Mouse (Mus musculus): ENCODE measurements at regions not wholly inside any gene's neighbourhood (a gene's known extent, or its start where the extent isn't known, plus 50 kb on each side); places are given as distances from the start of the nearest gene placed in this dataset.

DNA sequence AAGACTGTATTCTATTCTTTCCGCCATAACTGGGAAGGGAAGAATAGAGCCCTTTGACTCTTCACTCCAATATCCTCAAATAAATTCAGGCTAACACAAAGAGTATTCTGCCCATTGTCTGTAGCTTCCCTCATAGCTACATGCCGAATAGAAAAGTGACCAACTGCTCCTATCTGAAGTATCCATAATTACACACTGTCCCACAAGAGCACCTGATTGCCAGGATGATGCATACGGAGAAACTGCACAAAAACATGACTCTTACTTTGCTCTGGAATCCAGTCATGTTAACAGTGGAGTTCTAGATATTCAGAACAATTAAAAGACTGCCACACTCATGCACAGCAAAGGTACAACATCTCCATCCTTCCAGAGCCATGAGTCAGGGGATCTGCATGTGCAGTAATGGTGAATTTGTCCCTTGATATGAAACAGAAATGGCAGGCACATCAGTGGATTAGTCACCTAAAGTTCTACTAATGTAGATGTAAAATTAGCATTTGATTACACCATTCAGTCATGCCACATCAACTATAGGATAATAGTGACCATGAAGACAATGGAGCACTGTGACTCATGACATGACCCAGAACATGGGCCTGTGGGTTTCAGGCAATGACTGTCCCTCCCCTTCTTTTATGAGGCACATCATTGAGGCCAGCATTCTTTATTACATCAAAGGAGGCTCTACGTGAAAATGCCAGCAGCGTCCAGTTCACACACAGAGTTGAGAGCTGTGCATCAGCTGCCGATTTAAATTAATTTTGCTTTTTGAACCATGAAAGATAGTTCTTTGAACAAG lies 133.6 kb upstream of the 1700066M21Rik start:
- no peak overlapping the region for H3K4me3 ChIP-seq (replicated peaks; ENCODE audit: insufficient read depth, low read depth, low read length)
- H3K4me1 ChIP-seq (ENCODE audit: control insufficient read depth, insufficient read depth, low read length), result no peaks in the 10 kb centered on the region
- 28% methylated on average over 6 of the region's 6 CpGs for WGBS
- H3K27ac ChIP-seq (ENCODE audit: insufficient read depth, low read length), result no peak overlapping the region
- TF ChIP-seq CTCF (IDR thresholded peaks at IDR 0.05; ENCODE audit: borderline replicate concordance, insufficient read depth, low read depth, low read length) (no peak), POLR2A (IDR thresholded peaks at IDR 0.05; ENCODE audit: borderline replicate concordance, insufficient read depth, low read length) (no peak)
- H3K27me3 ChIP-seq (ENCODE audit: control insufficient read depth, insufficient read depth, low read length), result no peaks in the 10 kb centered on the region
- no peak for DNase-seq

DNA sequence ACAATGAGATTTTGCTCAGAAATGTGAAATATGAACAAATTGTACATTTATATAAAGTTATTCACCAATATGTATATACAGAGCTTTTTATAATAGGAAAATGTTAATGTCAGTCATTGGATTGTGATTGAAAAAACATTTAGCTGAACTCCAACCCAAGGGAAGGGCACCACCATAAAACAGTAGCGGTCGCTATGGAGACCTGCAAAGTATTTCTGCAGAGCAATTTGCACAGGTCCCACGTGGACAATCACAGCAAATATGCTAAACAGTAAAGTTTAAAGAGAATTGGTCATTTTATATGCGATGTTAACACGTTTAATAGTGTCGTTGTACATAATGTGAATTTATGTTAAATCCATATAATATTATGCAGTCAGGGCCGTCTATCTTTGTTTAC lies 117.8 kb upstream of the 1700066M21Rik start:
- H3K27ac ChIP-seq (ENCODE audit: insufficient read depth, low read length), result no peak overlapping the region
- 65% methylated on average over 7 of the region's 7 CpGs for WGBS
- no peak for DNase-seq
- H3K27me3 ChIP-seq (ENCODE audit: control insufficient read depth, insufficient read depth, low read length), result no peaks in the 10 kb centered on the region; the same call in 1 of the 2 replicates
- TF ChIP-seq CTCF (IDR thresholded peaks at IDR 0.05; ENCODE audit: borderline replicate concordance, insufficient read depth, low read depth, low read length), result no peak
- no peak for TF ChIP-seq POLR2A (IDR thresholded peaks at IDR 0.05; ENCODE audit: borderline replicate concordance, insufficient read depth, low read length)
- no peak overlapping the region for H3K4me3 ChIP-seq (replicated peaks; ENCODE audit: insufficient read depth, low read depth, low read length)
- no peaks in the 10 kb centered on the region for H3K4me1 ChIP-seq (ENCODE audit: control insufficient read depth, insufficient read depth, low read length)

DNA sequence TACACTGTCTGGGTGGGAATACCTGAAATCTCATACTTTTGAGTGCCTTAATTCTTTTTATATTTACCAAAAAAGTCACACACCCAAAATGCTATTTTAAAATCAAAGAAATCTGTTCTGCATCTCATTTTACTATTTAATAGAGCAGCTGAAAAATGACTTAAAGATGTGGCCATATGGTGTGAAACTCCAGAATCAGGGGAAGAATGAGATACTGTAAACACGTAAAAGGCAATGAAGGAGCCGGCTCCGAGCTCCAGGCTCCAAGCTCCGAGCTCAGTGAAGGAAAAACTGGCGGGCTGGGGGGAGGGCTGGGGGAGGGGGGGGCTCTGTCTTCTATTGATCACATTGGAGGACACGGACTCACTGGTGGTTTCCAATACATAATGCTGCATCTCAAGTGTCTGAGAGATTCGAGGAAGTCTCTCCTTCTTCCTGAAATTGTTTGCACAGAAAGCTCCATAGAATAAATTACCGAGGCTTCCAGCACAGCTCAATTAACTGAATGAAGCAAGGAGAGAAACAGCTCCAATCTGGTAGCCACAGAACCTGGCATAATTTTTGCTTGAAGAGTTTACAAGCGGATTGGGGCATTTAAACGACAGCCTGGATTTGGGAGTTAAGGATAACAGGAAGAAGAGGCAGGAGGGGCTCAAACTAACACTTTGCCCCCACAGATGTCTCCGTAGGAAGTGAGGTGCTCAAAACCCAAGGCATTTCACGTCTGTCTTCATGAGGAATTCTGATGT lies 112.2 kb upstream of the 1700066M21Rik start:
- H3K4me3 ChIP-seq (replicated peaks; ENCODE audit: insufficient read depth, low read depth, low read length), result no peak overlapping the region
- WGBS, result 42% methylated on average over 12 of the region's 12 CpGs
- no peaks in the 10 kb centered on the region for H3K4me1 ChIP-seq (ENCODE audit: control insufficient read depth, insufficient read depth, low read length)
- no peak for TF ChIP-seq CTCF (IDR thresholded peaks at IDR 0.05; ENCODE audit: borderline replicate concordance, insufficient read depth, low read depth, low read length)
- TF ChIP-seq POLR2A (IDR thresholded peaks at IDR 0.05; ENCODE audit: borderline replicate concordance, insufficient read depth, low read length), result no peak
- no peak for DNase-seq
- no peaks in the 10 kb centered on the region; the same call in 1 of the 2 replicates for H3K27me3 ChIP-seq (ENCODE audit: control insufficient read depth, insufficient read depth, low read length)
- H3K27ac ChIP-seq (ENCODE audit: insufficient read depth, low read length), result no peak overlapping the region

DNA sequence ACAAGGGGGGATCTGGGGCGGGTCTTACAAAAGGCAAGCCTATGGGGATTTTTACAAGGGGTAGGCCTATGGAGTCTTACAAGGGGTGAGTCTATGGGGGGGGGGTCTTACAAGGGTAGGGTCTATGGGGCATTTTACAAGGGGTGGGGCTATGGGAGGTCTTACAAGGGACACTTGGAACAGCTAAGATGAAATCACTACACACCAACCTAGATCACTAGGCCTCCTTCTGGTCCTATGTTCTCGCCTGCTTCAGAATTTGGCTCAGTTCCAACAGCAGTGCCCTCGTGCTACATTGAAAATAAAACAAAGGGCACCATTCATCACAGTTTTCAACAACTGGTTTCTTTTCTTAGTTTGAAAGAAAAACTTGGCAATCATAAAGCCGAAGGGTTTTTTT lies 110.7 kb upstream of the 1700066M21Rik start:
- Histone ChIP-seq H3K4me3 (replicated peaks; ENCODE audit: insufficient read depth, low read depth, low read length) (no peak overlapping the region), H3K27me3 (ENCODE audit: control insufficient read depth, insufficient read depth, low read length) (no peaks in the 10 kb centered on the region; the same call in 1 of the 2 replicates), H3K4me1 (ENCODE audit: control insufficient read depth, insufficient read depth, low read length) (no peaks in the 10 kb centered on the region), H3K27ac (ENCODE audit: insufficient read depth, low read length) (no peak overlapping the region)
- peak in 1 of 2 experiments; percentile 7 for DNase-seq
- 39% methylated on average over 4 of the region's 4 CpGs for WGBS
- TF ChIP-seq POLR2A (IDR thresholded peaks at IDR 0.05; ENCODE audit: borderline replicate concordance, insufficient read depth, low read length) (no peak), CTCF (IDR thresholded peaks at IDR 0.05; ENCODE audit: borderline replicate concordance, insufficient read depth, low read depth, low read length) (no peak)

DNA sequence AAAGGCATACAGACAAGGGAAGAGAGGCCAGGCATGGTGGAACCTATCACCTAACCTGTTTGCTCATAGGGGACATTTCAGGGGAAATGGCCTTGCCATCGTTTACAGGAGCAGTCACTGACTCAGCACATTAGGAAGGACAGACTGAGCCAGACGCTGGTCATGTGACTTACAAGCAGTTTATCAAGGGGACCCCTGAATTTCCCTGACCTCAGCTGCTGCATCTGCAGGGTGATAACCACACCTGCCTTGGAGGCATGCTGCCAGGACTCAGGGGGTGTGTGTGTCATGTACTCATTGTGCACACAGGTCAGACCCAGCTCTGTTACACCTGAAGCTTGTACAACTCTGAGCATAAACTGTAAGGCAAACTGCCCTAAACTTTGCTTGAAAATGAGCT lies 109.6 kb upstream of the 1700066M21Rik start:
- H3K27me3 ChIP-seq (ENCODE audit: control insufficient read depth, insufficient read depth, low read length), result no peaks in the 10 kb centered on the region; the same call in 1 of the 2 replicates
- WGBS, result 65% methylated on average over 2 of the region's 2 CpGs
- DNase-seq, result no peak
- no peak overlapping the region for H3K4me3 ChIP-seq (replicated peaks; ENCODE audit: insufficient read depth, low read depth, low read length)
- no peak for TF ChIP-seq CTCF (IDR thresholded peaks at IDR 0.05; ENCODE audit: borderline replicate concordance, insufficient read depth, low read depth, low read length)
- TF ChIP-seq POLR2A (IDR thresholded peaks at IDR 0.05; ENCODE audit: borderline replicate concordance, insufficient read depth, low read length), result no peak
- no peak overlapping the region for H3K27ac ChIP-seq (ENCODE audit: insufficient read depth, low read length)
- H3K4me1 ChIP-seq (ENCODE audit: control insufficient read depth, insufficient read depth, low read length), result no peaks in the 10 kb centered on the region

DNA sequence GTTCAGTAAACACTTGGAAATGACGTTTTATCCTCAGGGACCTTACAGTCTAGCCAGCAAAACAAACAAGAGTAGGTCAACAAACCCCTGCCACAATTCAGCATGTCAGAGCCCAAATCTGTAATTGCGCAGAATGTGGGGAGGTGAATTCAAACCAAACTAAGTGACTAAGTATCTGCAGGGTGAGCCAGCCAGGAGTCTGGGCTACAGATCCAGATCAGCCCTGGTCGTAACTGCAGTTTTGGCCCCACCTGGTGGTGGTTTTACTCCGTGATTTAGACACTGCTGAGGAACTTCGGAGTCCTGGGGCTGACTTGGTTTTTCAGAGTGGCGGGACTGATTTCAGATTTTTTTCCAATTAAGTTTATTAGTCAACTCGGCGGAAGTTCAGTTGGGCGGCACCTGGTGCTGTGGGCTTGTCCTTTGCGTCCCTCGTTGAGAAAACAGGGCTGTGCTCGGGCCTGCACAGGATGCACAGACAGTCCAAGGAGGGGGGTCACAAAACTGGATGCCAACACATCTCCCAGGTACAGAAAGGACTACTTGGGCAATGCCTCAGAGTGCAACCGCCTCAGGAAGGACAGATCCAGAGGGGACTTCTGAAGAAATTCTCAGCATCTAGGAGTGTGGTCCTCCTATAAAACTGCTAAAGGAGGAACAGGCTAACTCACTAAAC lies 107.6 kb upstream of the 1700066M21Rik start:
- no peak overlapping the region for H3K4me3 ChIP-seq (replicated peaks; ENCODE audit: insufficient read depth, low read depth, low read length)
- H3K27me3 ChIP-seq (ENCODE audit: control insufficient read depth, insufficient read depth, low read length), result no peaks in the 10 kb centered on the region
- no peak overlapping the region for H3K27ac ChIP-seq (ENCODE audit: insufficient read depth, low read length)
- peak; percentile 27 to 30 for DNase-seq
- 24% methylated on average over 13 of the region's 13 CpGs for WGBS
- no peaks in the 10 kb centered on the region for H3K4me1 ChIP-seq (ENCODE audit: control insufficient read depth, insufficient read depth, low read length)
- TF ChIP-seq CTCF (IDR thresholded peaks at IDR 0.05; ENCODE audit: borderline replicate concordance, insufficient read depth, low read depth, low read length) (peak; percentile 39; the same call in 1 of the 2 replicates), POLR2A (IDR thresholded peaks at IDR 0.05; ENCODE audit: borderline replicate concordance, insufficient read depth, low read length) (no peak)

DNA sequence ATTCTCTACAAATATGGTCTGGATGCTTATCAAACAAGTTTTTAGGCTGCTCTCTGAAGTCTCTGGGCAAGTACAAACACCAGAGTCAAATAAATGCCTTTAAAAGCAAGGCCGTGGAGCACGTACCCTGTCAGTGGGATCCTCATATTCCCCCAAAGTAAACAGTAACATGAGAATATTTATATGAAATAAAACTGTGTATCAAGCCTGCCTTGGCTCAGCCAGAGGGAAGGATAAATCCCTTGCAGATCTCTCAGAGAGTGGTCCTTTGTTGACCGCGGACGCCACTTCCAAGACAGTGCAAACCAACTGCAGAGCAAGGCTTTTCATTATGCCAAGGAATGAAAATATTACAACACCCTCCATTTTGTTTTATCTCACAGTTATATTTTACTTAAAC lies 104.8 kb upstream of the 1700066M21Rik start:
- H3K4me3 ChIP-seq (replicated peaks; ENCODE audit: insufficient read depth, low read depth, low read length), result no peak overlapping the region
- H3K27ac ChIP-seq (ENCODE audit: insufficient read depth, low read length), result no peak overlapping the region
- DNase-seq, result no peak
- H3K4me1 ChIP-seq (ENCODE audit: control insufficient read depth, insufficient read depth, low read length), result no peaks in the 10 kb centered on the region
- TF ChIP-seq POLR2A (IDR thresholded peaks at IDR 0.05; ENCODE audit: borderline replicate concordance, insufficient read depth, low read length) (no peak), CTCF (IDR thresholded peaks at IDR 0.05; ENCODE audit: borderline replicate concordance, insufficient read depth, low read depth, low read length) (no peak)
- WGBS, result 93% methylated on average over 5 of the region's 5 CpGs
- H3K27me3 ChIP-seq (ENCODE audit: control insufficient read depth, insufficient read depth, low read length), result no peaks in the 10 kb centered on the region
